ENCODE assay signal across 8 mouse cellular contexts in the genomic region with DNA sequence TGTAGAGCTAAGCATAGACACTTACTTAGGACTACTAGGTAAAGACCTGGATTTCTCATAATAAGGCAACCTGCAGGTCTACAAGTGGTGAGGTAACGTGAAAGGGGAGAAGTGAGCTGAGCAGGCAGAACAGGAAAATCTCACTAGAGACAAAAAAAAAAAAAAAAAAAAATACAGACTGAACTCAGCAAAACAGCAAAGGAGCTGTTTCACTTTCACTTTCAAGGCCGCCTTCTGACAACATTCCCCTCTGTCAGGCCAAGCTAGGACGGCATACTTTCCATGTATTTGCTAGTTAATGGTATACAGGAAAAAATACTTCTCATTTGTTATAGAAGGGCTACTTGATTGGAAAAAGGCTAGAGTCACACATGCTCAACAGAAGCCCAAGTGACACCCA. TPM values are rescaled to one million over a fixed set of nuclear protein-coding genes. Genes with fewer than 3 reads are reported as not detected.
A peak's percentile ranks its signal among the peaks of the same experiment; 100 is the strongest.
DNase-seq lines count a peak whose midpoint lies in the region; ATAC-seq lines count a peak whose summit lies in the region.

No protein-coding gene starts in this region.

- no peak overlapping the region for H3K4me3 ChIP-seq in kidney, embryonic 16.5 days (ENCODE audit: low read length)
- H3K4me3 ChIP-seq in heart, embryonic 13.5 days, result no peak overlapping the region
- H3K4me3 ChIP-seq in lung, embryonic 15.5 days, result no peak overlapping the region

- no peak for ATAC-seq in kidney, embryonic 16.5 days (ENCODE audit: low FRiP score, low TSS enrichment)
- no peak for ATAC-seq in heart, embryonic 13.5 days (ENCODE audit: extremely low read depth, insufficient number of reproducible peaks, low FRiP score, low TSS enrichment)
- no peak for ATAC-seq in lung, embryonic 15.5 days (ENCODE audit: borderline replicate concordance, extremely low read depth, low FRiP score, low TSS enrichment)

- no peak overlapping the region for H3K27ac ChIP-seq in kidney, embryonic 16.5 days (ENCODE audit: low read length)
- H3K27ac ChIP-seq in heart, embryonic 13.5 days (replicated peaks), result no peak overlapping the region
- 0 out of 2 replicates have a peak overlapping the region, but pooled peaks have one; percentile 33 for H3K27ac ChIP-seq in lung, embryonic 15.5 days

- H3K4me1 ChIP-seq in kidney, embryonic 16.5 days (ENCODE audit: insufficient read depth, low read length), result peaks cover 20% of the 10 kb centered on the region
- peaks cover 17% of the 10 kb centered on the region for H3K4me1 ChIP-seq in heart, embryonic 13.5 days
- H3K4me1 ChIP-seq in lung, embryonic 15.5 days, result 0 out of 2 replicates have a peak, but pooled peaks cover 2% of the 10 kb centered on the region

- H3K9me3 ChIP-seq in kidney, embryonic 16.5 days (ENCODE audit: low read length), result no peaks in the 10 kb centered on the region
- no peaks in the 10 kb centered on the region for H3K9me3 ChIP-seq in heart, embryonic 13.5 days
- H3K9me3 ChIP-seq in lung, embryonic 15.5 days, result no peaks in the 10 kb centered on the region

- no peak overlapping the region for H3K9ac ChIP-seq in kidney, embryonic 16.5 days (replicated peaks; ENCODE audit: low read length)
- H3K9ac ChIP-seq in heart, embryonic 13.5 days, result no peak overlapping the region
- no peak overlapping the region for H3K9ac ChIP-seq in lung, embryonic 15.5 days

- intact Hi-C loops in left cerebral cortex, postnatal 10 days (cut with DNase I), result no loop called here

- DNase-seq in kidney, adult 11 months, result no peak
- DNase-seq in thymus, postnatal 25 days, result peak; percentile 49
- no peak for DNase-seq in yolk sac, embryonic 10.5 days (ENCODE audit: low spot score)
- DNase-seq in left cerebral cortex, postnatal 10 days (ENCODE audit: extremely low spot score in 1 of 2, low spot score in 2 of 2), result no peak
- DNase-seq in cerebellum, postnatal 25 days, result no peak

- H3K4me2 ChIP-seq in kidney, embryonic 16.5 days (replicated peaks; ENCODE audit: low read depth, low read length), result peak overlapping the region; percentile 27
- peak overlapping the region; percentile 22; the same call in 1 of the 2 replicates for H3K4me2 ChIP-seq in heart, embryonic 13.5 days
- peak overlapping the region; percentile 20; the same call in 1 of the 2 replicates for H3K4me2 ChIP-seq in lung, embryonic 15.5 days

- H3K27me3 ChIP-seq in kidney, embryonic 16.5 days (ENCODE audit: insufficient read depth, low read length), result no peaks in the 10 kb centered on the region
- H3K27me3 ChIP-seq in heart, embryonic 13.5 days (replicated peaks), result no peaks in the 10 kb centered on the region
- no peaks in the 10 kb centered on the region for H3K27me3 ChIP-seq in lung, embryonic 15.5 days

- 65% methylated on average over 3 of the region's 3 CpGs for WGBS in kidney, embryonic 16.5 days
- 46% methylated on average over 3 of the region's 3 CpGs for WGBS in heart, embryonic 13.5 days
- 34% methylated on average over 3 of the region's 3 CpGs for WGBS in lung, embryonic 15.5 days

- no peaks in the 10 kb centered on the region for H3K36me3 ChIP-seq in kidney, embryonic 16.5 days (ENCODE audit: insufficient read depth, low read length)
- H3K36me3 ChIP-seq in heart, embryonic 13.5 days, result no peaks in the 10 kb centered on the region
- H3K36me3 ChIP-seq in lung, embryonic 15.5 days, result no peaks in the 10 kb centered on the region

RNA-seq across cellular contexts. Expression of a gene that starts 10.0 kb away (rescaled TPM):
- 23.2 and 24.8 TPM in 2 replicates for polyA plus RNA-seq in kidney, embryonic 16.5 days (2015; fragmentation: Nextera tagmentation; extraction: Ambion mirVana)
- 17.2 and 17.8 TPM in 2 replicates for polyA plus RNA-seq in heart, embryonic 13.5 days (2015; fragmentation: Nextera tagmentation; extraction: Ambion mirVana)
- 23.6 and 26.1 TPM in 2 replicates for polyA plus RNA-seq in lung, embryonic 15.5 days (2015; fragmentation: Nextera tagmentation; extraction: Ambion mirVana)
- total RNA-seq in left cerebral cortex, postnatal 10 days (2021), result 10 to 100 TPM; 95.2 to 96.8 TPM
